Mouse (Mus musculus): ENCODE measurements around the gene Dedd. TPM values are rescaled to one million over a fixed set of nuclear protein-coding genes. Genes with fewer than 3 reads are reported as not detected.
"Not testable (repeated sequence)": the region's sequence is repeated elsewhere in the genome, so short reads cannot be mapped to it uniquely, and the experiment has no call there.

The Dedd gene
- total RNA-seq, 2 experiments from 2014 or later = 12.1 to 23.6 TPM

DNA sequence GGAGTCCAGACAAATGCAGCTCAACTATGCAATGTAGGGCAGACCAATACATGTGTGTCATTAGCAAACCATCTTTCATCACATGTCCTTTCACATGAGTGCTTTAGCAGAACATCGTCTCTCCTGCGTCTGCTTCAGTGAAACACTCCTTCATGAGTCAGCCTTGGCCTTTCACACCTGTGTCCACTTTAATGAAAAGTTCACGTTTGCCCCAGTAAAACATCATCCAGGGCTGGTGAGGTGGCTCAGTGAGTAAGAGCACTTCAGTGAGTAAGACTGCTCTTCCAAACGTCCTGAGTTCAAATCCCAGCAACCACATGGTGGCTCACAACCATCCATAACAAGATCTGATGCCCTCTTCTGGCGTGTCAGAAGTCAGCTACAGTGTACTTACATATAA lies 22.8 kb upstream of the Dedd start:
- not testable (repeated sequence) for ATAC-seq (ENCODE audit: poor library complexity, severe bottlenecking)

DNA sequence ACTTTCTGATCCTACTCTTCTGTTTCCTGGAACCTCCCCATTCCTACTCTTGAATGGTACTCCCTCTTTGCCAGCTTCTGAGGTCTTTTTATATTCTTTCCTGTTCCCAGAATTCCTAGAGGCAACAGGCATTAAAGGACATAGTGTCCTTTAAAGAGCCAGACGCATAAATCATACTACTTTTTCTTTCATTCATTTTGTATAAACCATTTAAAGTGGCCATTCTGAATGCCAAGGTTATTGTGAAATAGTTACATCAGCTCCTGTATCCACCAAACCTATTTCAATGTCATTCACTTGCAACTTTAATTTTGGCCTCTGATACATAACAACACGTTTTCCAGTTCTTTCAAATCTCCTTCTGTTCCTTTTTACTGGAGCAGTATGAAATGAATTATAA lies 19.6 kb upstream of the Dedd start:
- ATAC-seq (ENCODE audit: poor library complexity, severe bottlenecking) = no peak

DNA sequence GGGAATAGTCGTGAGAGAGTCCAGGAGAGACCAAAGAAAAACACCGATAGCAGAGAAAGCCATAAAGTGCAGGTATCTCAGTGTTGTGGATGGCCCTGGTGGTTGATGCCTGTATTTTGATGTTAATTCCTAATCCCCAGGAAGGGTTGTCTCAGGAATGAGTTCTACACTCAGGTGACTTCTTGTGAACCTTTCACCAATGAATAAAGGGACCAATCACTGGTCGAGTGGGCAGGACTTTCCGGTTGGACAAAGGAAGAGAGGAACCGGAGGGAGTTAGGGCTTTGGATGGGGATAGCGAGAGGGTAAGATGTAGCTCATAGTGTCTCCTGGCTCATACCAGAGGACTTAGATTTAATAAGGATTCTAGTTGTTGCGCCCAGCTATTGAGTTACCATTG lies 9.2 kb upstream of the Dedd start:
- no peak for ATAC-seq (ENCODE audit: poor library complexity, severe bottlenecking)

DNA sequence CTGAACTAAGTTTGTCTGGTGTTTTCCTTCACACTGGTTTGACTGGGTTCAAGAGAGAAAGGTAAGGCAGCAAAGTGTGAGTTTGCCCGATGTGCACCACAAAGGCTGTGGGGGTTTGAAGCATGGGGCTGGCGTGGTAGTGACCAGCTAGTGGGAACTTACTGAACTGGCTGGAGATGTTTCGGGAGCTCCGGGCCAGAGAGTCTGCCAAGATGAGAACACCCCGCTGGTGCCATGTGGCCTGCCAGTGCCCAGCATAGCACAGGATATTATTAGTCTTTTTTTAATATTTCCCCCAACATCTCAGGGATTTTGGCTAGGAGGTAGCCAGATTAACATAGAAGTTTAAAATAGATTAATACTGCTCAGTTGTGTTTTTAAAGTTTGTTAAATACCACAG lies 8.8 kb upstream of the Dedd start:
- ATAC-seq (ENCODE audit: poor library complexity, severe bottlenecking) = no peak

DNA sequence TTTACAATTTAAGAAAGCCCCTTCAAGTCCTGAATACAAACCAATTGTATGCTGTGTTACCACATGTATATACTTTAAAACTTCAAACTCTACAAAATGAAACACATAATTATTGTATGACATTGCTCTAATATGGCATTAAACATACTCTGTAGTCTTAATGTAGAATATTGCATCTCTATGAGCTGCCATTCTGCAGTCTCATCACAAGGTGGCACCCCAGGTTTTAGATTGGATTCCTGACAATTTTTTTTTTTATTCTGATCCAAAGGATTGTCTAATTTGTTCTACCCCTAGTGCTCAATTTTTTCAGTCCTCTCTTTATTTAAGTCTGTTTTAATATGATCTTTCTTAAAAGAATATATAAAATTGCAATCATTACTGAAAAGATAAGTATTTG lies 7.5 kb upstream of the Dedd start:
- peak; percentile 70 for ATAC-seq (ENCODE audit: poor library complexity, severe bottlenecking)

DNA sequence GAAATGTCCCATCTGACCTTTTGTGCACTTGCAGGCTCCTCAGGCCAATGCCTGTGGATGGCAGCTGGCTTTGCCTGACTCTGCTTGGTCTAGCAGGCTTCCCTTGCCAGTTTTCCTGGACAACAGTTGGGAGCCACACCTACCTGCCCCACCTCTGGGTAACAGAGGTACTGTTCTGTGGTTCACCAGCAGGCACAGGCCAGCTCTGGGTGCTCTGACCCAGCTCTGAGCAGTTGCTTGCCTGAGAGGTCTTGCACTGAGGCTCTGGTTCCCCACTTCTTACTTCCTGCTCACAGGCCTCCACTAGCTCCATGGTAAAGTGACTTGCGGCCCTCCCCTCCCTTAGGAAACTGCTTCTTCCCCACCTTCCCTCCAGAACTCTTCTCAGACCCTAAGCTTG lies 6.9 kb upstream of the Dedd start:
- no peak; the same call in 1 of the 2 replicates for ATAC-seq (ENCODE audit: poor library complexity, severe bottlenecking)

DNA sequence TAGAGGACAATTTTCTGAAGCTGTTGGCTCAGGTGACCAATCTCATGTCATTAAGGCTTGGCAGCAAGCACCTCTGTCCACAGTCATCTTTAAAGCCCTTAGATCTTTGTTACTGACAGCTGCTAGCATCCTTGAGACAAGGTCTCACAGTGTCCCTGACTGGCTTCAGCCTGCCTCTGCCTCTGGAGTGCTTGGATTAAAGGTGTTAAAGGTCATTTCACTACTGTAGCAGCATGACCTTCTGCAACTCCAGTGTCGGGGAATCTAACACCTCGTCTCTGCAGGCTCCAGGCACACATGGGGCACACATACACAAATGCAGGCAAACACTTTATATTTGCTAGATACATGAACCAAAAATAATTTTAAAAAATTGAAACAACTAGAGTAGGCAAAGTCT lies 3.4 kb upstream of the Dedd start:
- no peak for ATAC-seq (ENCODE audit: poor library complexity, severe bottlenecking)

DNA sequence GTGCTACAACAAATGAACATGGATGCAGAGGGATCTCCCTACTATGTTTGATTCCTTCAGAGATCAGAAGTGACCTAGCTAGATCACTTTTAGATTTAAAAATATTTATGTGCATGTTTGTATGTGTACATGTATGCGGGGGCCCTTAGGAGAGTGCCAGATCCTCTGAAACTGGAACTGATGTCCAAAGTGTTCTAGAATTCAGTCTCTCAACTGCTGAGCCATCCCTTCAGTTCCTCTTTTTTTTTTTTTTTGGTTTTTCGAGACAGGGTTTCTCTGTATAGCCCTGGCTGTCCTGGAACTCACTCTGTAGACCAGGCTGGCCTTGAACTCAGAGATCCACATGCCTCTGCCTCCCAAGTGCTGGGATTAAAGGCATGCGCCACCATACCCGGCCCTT lies 2.4 kb upstream of the Dedd start:
- ATAC-seq (ENCODE audit: poor library complexity, severe bottlenecking) = not testable (repeated sequence)

DNA sequence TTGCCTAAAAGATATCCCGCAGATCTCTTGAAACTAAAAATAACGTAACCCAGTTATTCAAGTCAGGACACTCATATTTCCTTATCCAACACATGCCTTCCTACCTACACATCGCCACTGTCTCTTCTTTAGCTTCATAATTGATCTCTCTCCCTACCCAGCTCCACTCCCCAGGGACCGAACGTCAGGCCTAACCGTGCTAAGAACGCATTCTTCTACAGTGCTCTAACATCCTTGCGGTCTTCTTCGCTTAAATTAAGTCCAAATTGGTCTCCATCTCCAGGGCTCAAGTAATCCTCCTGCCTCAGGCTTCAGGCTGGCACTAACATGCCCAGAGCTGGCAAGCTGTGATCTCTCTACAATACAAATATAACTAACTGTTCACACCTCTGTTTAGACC lies 701 bp upstream of the Dedd start:
- no peak for ATAC-seq (ENCODE audit: poor library complexity, severe bottlenecking)

DNA sequence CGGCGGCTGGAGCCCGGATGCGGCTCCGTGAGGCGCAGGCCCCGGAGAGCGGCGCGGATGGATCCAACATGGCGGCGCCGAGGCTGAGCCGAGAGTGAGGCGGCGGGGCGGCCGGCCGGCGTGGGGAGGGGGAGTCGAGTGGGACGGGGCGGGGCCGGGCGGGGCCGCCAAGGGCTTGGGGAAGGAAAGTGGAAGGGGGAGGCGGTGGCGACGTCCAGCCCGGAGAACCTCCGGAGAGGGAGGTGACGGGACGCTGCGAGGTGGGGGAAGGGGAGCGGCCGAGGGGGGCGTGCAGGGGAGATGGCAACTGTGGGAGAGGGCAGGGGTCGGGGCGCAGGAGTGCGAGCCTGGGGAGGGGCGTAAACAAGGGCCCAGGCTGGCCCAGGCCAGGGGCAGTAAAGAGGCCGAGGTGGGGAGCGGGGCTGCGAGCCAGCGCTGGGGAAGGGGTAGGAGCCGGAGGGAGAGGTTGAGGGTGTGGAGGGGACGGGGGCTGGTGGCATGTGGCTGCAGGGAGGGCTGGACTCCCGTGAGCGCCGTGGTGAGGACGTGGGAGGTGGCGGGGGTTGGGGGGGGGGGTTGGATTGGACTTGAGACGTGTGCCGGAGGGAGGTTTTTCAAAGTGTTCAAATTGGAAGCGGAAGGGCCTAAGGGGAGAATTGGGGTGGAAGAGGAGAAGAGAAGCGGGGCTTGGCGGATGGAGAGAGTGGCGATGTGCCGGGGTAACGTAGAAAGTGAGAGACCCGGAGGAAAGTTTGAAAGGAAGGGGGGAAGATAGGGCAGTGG lies 679 bp downstream of the Dedd start:
- ATAC-seq (ENCODE audit: poor library complexity, severe bottlenecking) = peak; percentile 63

DNA sequence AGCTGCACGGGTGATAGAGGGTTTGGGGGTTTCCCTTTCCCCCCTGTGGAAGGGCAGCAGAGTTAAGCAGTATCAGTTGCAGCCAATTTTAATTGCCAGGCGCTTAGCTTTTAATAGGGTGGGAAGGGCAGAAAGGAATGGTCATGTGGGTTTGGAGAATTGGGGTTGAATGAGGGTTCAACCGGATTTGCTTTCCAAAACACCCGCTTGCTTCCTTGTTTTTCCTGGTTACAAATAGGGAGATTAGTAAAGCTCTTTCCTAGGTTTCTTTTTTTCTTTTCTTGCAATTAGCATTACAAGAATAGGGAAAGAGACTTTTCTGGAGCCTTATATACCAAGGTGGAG lies 1.2 kb downstream of the Dedd start:
- ATAC-seq (ENCODE audit: poor library complexity, severe bottlenecking) = no peak

DNA sequence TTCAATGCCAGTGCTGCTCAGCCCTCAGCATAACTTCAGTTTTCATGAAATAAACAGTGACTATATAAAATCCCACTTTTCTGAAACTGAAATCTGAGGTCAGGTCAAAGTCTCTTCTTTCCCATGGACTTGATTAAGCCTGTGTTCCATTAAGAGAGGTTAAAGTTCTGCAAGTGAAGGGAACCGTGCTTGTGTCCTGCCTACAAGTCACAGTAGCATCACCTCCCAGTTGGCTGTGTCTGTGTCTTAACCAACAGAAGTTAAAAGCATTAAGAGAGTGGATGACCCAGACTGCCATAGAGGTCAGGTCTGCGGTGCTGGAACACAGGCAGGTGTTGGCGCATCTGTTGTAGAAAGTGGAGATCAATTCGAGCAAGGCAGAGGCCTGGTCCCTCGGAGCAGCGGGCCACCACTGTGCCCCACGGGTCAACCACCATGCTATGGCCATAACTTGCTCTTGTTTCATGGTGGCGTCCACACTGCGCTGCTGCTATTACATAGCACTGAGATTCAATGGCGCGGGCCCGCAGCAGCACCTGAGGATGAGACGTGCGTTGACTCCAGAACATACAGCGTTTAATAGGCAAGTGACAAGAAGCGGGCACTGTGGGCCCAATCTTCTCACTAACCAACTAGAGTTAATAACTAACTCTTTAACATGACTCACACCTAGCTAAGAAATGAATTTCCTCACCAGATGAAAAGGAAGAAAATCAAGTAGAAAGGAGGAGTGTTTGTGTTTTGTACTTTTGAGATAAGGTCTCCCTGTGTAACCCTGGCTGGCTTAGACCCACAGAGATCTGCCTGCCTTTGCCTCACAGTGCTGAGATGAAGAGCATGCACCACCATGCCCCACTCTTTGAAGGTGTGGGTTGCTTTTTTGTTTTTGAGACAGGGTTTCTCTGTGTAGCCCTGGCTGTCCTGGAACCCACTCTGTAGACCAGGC lies 13.6 kb downstream of the Dedd start:
- ATAC-seq (ENCODE audit: poor library complexity, severe bottlenecking) = no peak

DNA sequence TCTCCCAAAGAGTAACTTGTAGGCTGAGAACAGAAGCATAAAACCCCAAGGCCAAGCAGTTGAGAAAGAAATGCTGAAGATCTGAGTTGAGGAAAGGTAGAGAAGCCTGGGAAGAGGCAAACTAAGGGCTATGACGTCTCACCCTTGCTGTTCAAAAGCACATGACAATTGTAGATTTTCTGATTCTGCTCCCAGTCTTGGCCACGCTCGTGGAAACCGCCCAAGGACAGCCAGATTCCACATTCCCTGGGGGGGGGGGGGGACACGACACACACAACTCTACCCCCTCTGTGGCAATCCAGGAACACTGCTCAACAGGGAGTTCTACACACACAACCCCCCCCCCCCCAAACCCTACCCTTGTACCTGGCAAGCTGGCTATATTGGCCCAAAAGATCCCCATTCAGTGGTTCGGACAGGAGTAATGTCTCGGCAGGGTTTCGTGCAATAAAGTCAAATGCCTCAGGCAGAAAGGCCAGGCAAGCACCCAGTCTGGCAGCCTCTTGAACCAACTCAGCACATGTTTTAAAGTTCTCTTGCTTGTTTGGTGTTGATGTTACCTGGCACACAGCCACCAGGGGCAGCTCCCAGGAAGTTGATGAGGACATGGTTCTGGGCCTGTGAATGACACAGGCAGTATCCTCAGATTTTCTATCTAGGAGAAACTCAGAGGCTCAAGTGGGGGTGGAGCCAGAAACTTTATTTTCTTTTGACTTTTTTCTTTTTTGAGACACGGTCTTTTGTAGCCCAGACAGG lies 15.2 kb downstream of the Dedd start:
- no peak for ATAC-seq (ENCODE audit: poor library complexity, severe bottlenecking)

DNA sequence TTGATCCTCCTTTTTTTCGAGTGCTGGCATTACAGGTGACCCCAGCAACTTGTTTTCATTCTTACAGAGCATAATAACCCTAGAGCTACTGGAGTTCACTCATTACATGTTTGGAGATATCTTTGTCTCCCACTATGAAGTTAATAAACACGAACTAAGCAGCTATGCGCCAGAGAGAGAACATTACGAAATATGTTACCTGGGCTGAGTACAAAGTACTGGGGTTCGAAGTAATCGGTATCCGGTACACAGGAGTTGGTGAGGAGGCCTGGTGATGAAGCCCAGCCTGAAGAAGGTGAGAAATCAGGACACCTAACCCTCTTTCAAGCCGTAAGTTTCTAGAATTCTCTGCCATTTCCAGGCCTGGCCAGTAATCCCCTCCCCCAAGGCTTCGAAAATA lies 15.8 kb downstream of the Dedd start:
- ATAC-seq (ENCODE audit: poor library complexity, severe bottlenecking) = no peak

DNA sequence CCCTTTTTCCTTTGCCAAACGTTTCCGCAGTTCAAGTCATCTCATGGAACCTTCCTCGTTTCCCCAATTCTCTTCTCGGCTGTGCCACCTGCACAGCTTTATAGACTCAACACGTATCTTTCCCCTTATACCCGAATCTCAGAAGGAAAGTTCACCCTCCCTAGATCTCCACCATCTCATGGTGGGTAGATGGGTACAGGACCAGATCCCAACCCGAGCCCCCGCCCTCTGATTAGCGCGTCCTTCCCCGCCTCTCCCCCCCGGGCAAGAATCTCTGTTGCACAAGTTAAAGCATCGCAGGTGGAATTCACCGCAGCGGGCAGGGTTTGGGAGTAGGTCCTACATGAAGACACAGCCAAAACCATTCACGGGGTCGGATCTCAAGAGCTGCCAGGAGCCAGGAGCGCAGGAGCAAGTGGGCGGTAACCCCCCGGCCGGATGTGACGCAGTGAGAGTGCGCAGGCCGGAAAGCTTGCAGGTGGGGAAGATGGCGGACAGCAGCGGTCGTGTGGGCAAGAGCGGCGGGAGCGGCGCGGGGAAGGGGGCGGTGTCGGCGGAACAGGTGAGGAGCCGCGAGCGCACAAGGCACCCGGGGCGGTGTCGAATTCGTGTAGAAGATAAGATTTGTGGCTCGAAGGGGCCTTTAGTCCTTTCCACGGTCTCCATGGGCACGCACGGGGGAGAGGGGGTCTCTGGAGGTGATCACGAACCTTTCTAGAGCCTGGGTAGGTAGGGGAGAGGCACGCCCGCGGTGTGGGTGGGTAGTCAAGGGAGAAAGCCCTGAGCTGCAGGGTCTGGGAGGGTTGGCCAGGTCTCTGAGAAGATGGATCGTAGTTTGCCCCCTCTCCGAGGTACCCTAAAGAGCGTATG lies 16.5 kb downstream of the Dedd start, which contains the start of the genes Nit1 and Pfdn2:
Gene Nit1 (minus strand): TSS at position 422 of the 870 bp plus-strand sequence.
Gene Pfdn2 (plus strand): TSS at position 446 of the 870 bp plus-strand sequence.
- peak; percentile 99 for ATAC-seq (ENCODE audit: poor library complexity, severe bottlenecking)

DNA sequence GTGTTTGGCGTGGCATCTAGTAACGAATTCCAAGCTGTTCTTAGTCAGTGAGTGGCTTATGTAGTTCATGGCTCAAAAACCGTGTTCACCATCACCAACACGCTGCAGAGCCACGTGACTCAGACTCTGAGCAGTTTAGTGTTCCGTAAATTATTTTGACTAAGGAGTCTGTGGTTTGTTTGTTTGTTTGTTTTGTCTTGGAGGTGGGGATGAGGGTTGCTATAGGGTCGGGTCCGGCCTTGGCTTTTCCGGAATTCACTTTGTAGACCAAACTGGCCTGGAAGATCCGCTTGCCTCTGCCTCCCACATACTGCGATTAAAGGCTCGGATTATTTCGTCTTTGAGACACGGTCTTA lies 17.1 kb downstream of the Dedd start:
- ATAC-seq (ENCODE audit: poor library complexity, severe bottlenecking) = peak; percentile 36; the same call in 1 of the 2 replicates

DNA sequence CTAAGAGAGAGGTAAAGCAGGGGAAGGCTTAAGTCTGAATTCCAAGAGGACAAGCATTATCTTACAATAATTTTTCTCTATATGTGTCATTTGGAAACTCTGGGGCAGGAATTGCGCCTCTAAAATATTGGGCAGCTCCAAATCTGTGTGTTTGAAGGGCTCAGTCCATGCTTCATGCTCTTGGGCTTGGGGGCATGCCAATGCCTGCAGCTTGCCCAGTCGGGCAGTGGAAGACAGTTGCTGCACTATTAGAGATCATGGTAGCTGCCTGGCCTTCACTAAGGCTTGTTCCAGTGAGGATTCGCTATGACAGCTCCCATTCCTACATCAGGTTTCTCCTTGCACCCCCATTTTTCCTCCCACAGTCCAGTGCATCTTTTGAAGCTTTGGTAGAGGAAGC lies 19.7 kb downstream of the Dedd start:
- ATAC-seq (ENCODE audit: poor library complexity, severe bottlenecking) = no peak

DNA sequence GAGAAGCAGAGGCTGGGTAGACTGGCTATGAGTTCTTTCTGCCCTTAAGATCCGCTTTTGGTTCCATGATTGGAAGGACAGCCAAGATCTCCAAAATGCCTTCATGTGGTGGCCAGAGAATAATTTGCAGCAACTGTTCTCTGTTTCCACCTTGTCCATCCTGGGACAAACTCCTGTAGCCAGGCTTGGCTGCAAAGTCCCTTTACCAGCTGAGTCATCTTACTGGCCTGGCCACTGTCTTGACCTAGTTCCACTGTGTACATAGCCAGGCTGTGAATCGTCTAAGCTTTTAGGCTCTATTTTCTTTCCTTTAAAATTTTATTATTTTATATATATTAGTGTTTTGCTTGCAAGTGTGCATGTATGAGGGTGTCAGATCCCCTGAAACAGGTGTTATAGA lies 20.3 kb downstream of the Dedd start:
- ATAC-seq (ENCODE audit: poor library complexity, severe bottlenecking) = no peak

DNA sequence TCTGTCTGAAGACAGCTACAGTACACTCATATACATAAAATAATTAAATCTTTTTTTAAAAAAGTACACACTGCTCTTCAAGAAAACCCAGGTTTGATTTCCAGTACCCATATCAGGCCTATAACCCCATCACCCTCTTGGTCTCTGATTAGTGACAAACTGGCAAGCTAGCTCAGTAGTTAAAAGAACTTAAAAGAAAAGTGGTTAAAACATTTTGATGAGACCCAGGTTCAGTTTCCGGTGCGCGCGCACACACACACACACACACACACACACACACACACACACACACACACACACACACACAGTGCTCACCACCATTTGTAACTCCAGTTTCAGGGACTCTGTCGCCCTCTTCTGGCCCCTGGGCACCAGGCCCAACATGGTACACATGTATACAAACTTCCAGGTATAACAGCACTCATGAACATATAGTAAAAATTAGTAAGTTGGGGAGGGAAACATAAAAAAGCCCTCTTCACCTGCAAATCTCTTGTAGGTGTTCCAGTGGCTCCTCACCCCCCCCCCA lies 26.9 kb downstream of the Dedd start:
- peak; percentile 58 for ATAC-seq (ENCODE audit: poor library complexity, severe bottlenecking)

DNA sequence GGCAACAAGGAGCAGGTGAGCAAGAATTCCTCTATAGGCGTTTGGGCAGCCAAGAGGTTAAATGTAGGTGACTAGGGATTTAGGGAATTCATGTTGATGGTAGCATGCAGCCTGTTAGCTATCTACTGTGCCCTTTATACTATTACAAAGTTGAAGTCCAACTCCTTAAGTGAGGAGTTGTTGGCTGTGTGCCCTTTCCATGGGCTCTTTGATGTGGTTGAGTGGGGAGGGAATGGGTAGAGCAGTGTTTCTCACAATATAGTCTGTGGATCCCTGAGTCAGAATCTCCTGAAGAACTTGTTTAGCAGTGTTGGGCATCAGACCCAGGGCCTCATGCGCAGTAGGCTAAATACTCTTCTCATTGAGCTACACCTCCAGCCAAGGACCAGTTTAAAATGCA lies 27.9 kb downstream of the Dedd start:
- no peak for ATAC-seq (ENCODE audit: poor library complexity, severe bottlenecking)

Measured in megakaryocyte, adult 5-6 weeks (primary cell).